Mouse (Mus musculus): ENCODE data around the gene Carmil2. TPM values are rescaled to one million over a fixed set of nuclear protein-coding genes. Genes with fewer than 3 reads are reported as not detected.

The Carmil2 gene
- polyA plus RNA-seq, 1 experiment, result 0.58 TPM

- Histone ChIP-seq H3K27ac (ENCODE audit: insufficient read depth, low read length) (no peak overlapping the region), H3K4me3 (ENCODE audit: insufficient read depth, low read length) (no peak overlapping the region), H3K4me1 (ENCODE audit: control insufficient read depth, insufficient read depth, low read length) (peaks cover 2% of the 10 kb centered on the region; the same call in 1 of the 2 replicates)
- no peak for TF ChIP-seq POLR2A (IDR thresholded peaks at IDR 0.05; ENCODE audit: low read depth, low read length)
- no peak for TF ChIP-seq CTCF (IDR thresholded peaks at IDR 0.05; ENCODE audit: borderline replicate concordance, insufficient read depth, low read length)
These were observed 16.8 kb downstream of the Carmil2 start for GRCm38 (mm10) chr8:105702731-105703415.

DNA sequence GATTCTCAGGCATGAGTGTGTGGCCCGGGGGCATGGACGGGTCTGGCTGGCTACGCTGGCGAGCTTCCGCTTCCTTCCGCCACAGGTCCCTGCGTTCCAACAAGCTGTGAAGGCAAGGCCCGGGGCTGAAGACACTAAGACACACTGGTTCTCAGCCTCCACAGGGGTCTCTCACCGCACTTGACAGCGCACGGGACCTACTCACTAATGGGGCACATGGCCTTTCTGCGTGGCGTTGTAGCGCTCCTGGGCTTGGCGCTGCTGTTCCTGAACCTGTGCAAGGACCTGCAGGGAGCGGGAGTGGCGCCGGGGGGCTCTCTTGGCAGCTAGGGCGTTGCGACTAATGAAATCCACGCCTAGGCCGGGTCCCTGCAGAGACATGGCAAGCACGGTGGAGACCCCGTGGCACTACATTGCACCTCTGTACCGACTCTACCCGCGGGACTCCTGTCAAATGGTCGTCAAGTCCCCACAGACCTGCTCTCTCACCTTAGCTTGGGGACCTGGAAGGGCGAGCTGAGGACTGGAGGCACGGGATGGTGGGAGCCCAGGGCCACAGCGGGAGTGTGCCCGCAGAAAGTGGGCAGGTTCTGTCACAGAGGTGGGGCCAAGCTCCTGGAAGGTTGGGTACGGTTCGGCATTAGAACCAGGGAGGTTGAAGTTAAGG lies 18.2 kb downstream of the Carmil2 start:
- TF ChIP-seq POLR2A (IDR thresholded peaks at IDR 0.05; ENCODE audit: low read depth, low read length) (no peak), CTCF (IDR thresholded peaks at IDR 0.05; ENCODE audit: borderline replicate concordance, insufficient read depth, low read length) (no peak)
- Histone ChIP-seq H3K27ac (ENCODE audit: insufficient read depth, low read length) (no peak overlapping the region), H3K4me1 (ENCODE audit: control insufficient read depth, insufficient read depth, low read length) (peaks cover 2% of the 10 kb centered on the region; the same call in 1 of the 2 replicates), H3K4me3 (ENCODE audit: insufficient read depth, low read length) (no peak overlapping the region)

DNA sequence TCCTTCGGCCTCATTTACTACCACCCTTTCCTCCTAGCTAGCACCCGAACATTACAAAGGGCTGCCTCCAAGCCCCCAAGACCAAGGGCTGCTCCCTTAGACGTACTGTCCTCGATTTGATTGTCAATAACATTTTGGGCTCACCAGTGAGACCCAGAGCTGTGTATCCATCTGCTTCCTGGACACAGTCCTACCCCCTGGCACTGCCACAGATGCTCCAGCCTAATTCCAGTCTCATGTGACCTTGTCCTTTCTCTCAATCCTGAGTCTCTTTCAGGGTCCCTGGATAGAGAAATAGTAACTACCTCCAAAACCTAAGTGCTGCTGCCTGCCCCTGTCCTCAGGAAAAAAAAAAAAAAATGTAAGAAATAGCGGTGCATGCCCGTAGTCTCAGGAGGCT lies 18.9 kb downstream of the Carmil2 start:
- Histone ChIP-seq H3K4me3 (ENCODE audit: insufficient read depth, low read length) (no peak overlapping the region), H3K27ac (ENCODE audit: insufficient read depth, low read length) (no peak overlapping the region)

GRCm38 (mm10) chr8:105706426-105706825 lies 20.4 kb downstream of the Carmil2 start:
- 0 out of 2 replicates have a peak, but pooled peaks cover 2% of the 10 kb centered on the region for H3K4me1 ChIP-seq (ENCODE audit: control insufficient read depth, insufficient read depth, low read length)
- H3K27ac ChIP-seq (ENCODE audit: insufficient read depth, low read length), result no peak overlapping the region
- TF ChIP-seq CTCF (IDR thresholded peaks at IDR 0.05; ENCODE audit: borderline replicate concordance, insufficient read depth, low read length), result no peak
- TF ChIP-seq POLR2A (IDR thresholded peaks at IDR 0.05; ENCODE audit: low read depth, low read length), result no peak
- no peak overlapping the region for H3K4me3 ChIP-seq (ENCODE audit: insufficient read depth, low read length)

More for the DNA sequence above, 18.9 kb downstream of the Carmil2 start:
- H3K4me1 ChIP-seq (ENCODE audit: control insufficient read depth, insufficient read depth, low read length), result peaks cover 2% of the 10 kb centered on the region; the same call in 1 of the 2 replicates
- TF ChIP-seq CTCF (IDR thresholded peaks at IDR 0.05; ENCODE audit: borderline replicate concordance, insufficient read depth, low read length), result no peak
- no peak for TF ChIP-seq POLR2A (IDR thresholded peaks at IDR 0.05; ENCODE audit: low read depth, low read length)

DNA sequence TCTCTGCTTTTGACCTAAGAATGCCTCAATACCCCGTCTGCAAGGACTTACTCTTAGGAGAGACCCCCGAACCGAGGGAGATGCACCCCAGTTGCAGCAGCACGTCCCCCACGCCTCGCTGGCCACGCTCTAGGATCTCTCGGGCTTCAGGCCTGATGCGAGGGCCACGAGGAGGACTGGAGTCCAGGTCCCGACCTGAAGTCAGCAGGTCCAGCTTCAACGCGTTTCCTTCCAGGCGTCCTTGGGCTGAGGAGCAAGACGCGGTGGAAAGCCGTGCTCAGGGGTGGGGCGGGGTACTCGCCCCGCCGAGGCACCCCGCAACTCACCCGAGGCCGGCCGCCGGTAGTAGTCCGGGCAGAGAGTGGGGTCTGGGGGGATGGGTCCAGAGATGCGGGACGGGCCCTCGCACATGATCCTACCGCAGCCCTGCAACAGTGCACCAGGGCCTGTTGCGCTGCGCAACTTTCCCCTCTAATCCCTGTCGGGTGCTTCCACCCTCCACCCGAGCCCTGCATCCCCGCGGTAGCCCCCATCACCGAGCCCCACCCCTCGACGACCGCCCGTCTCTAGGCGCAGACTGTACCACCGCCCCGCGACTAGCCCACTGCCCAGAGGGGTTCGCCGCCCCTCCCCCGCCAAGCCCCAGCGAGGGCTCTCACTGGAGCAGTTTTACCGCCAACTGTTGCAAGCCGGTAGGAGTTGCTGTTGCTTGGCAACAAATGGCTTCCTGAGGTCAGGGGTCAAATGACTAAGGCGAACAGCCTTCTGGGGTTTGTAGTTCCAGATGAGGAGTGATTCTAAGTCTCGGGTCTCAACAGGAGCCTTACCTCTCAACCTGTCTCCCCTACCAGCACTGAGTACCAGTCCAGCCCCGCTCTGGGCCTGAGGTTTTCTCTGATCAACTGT lies 21.7 kb downstream of the Carmil2 start, which contains the start of the genes 4933405L10Rik and Enkd1:
TSS of gene 4933405L10Rik (plus strand) at position 158 of the 906 bp plus-strand sequence.
TSS of gene Enkd1 (minus strand) at position 713 of the 906 bp plus-strand sequence.
- TF ChIP-seq POLR2A (IDR thresholded peaks at IDR 0.05; ENCODE audit: low read depth, low read length) (0 out of 2 replicates have a peak, but pooled peaks have one; percentile 17), CTCF (IDR thresholded peaks at IDR 0.05; ENCODE audit: borderline replicate concordance, insufficient read depth, low read length) (no peak)

DNA sequence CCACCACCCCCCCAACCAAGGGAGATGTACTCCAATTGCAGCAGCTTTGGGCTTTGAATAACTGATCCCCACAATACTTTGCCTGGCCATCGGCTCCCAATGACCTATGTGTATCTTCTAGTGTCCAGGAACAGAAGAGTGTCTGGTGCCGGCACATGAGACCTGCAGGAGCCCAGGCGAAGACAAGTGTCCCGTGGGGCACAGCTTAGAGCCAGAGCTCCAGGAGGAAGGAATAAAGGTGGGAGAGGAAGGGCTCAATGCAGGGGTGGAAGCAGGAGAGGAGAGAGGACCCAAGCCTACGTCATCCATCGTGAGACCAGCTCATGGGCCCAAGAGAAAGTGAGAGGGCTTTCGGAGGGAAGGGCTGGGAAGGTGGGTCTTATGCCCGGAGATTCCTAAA lies 22.6 kb downstream of the Carmil2 start:
- no peak overlapping the region for H3K4me3 ChIP-seq (ENCODE audit: insufficient read depth, low read length)

More for the DNA sequence above, 21.7 kb downstream of the Carmil2 start, which contains the start of the genes 4933405L10Rik and Enkd1:
- Histone ChIP-seq H3K4me3 (ENCODE audit: insufficient read depth, low read length) (peak within 1 kb of the TSS; percentile 79), H3K27ac (ENCODE audit: insufficient read depth, low read length) (no peak within 1 kb of the TSS), H3K4me1 (ENCODE audit: control insufficient read depth, insufficient read depth, low read length) (no peaks in the 10 kb centered on the region)

DNA sequence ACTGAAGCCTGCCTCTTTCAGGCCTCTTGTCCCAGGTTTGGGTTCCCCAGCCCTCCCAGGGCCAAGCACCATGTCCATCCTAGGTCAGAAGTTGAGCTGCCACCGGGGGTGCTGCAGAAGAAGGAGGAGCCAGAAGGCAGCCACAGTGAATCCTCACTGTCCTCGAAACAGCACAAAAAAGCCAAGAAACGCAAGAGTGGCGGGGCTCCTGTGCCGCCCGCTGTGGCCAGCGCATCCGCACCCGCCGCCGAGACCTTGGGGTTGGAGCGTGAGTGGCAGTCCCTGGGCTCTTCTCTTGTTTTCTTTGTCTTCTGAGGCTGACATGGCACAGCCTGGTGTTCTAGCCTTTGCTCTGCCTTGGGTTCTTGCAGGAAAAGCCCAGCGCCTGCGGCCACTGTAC lies 23.2 kb downstream of the Carmil2 start:
- H3K27ac ChIP-seq (ENCODE audit: insufficient read depth, low read length), result no peak overlapping the region
- H3K4me3 ChIP-seq (ENCODE audit: insufficient read depth, low read length), result no peak overlapping the region
- no peaks in the 10 kb centered on the region for H3K4me1 ChIP-seq (ENCODE audit: control insufficient read depth, insufficient read depth, low read length)
- TF ChIP-seq CTCF (IDR thresholded peaks at IDR 0.05; ENCODE audit: borderline replicate concordance, insufficient read depth, low read length) (no peak), POLR2A (IDR thresholded peaks at IDR 0.05; ENCODE audit: low read depth, low read length) (no peak)

More for the DNA sequence above, 22.6 kb downstream of the Carmil2 start:
- TF ChIP-seq CTCF (IDR thresholded peaks at IDR 0.05; ENCODE audit: borderline replicate concordance, insufficient read depth, low read length), result no peak
- no peak for TF ChIP-seq POLR2A (IDR thresholded peaks at IDR 0.05; ENCODE audit: low read depth, low read length)
- Histone ChIP-seq H3K27ac (ENCODE audit: insufficient read depth, low read length) (no peak overlapping the region), H3K4me1 (ENCODE audit: control insufficient read depth, insufficient read depth, low read length) (no peaks in the 10 kb centered on the region)

GRCm38 (mm10) chr8:105712286-105712685 lies 26.2 kb downstream of the Carmil2 start:
- no peak overlapping the region for H3K27ac ChIP-seq (ENCODE audit: insufficient read depth, low read length)
- no peak overlapping the region for H3K4me3 ChIP-seq (ENCODE audit: insufficient read depth, low read length)
- TF ChIP-seq CTCF (IDR thresholded peaks at IDR 0.05; ENCODE audit: borderline replicate concordance, insufficient read depth, low read length) (no peak), POLR2A (IDR thresholded peaks at IDR 0.05; ENCODE audit: low read depth, low read length) (no peak)
- no peaks in the 10 kb centered on the region for H3K4me1 ChIP-seq (ENCODE audit: control insufficient read depth, insufficient read depth, low read length)

DNA sequence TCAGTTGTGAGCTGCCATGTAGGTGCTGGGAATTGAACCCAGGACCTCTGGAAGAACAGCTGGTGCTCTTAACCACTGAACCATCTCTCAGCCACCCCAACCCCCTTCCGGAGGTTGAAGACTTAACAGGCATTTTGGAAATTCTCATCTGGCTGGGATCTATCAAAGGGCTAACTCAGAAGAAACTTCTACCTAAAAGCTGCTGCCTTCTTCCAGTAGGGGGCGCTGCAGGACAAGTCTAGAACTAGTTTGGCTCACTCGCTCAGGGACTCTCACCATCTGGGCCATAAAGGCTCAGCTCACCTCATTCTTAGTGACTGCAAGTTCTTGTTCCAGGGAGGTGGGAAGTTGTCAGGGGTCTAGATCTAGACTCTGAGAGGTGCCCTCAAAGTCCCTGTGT lies 28.1 kb downstream of the Carmil2 start:
- TF ChIP-seq CTCF (IDR thresholded peaks at IDR 0.05; ENCODE audit: borderline replicate concordance, insufficient read depth, low read length), result peak; percentile 56; the same call in 1 of the 2 replicates
- TF ChIP-seq POLR2A (IDR thresholded peaks at IDR 0.05; ENCODE audit: low read depth, low read length), result no peak

More for the DNA sequence above, 28.1 kb downstream of the Carmil2 start:
- H3K4me3 ChIP-seq (ENCODE audit: insufficient read depth, low read length), result no peak overlapping the region
- no peak overlapping the region for H3K27ac ChIP-seq (ENCODE audit: insufficient read depth, low read length)
- H3K4me1 ChIP-seq (ENCODE audit: control insufficient read depth, insufficient read depth, low read length), result no peaks in the 10 kb centered on the region

All from embryonic fibroblast, embryonic 13.5 days (primary cell).